Mouse (Mus musculus): Measurements from ENCODE around the gene Gabpb1.

Gabpb1 gene

DNA sequence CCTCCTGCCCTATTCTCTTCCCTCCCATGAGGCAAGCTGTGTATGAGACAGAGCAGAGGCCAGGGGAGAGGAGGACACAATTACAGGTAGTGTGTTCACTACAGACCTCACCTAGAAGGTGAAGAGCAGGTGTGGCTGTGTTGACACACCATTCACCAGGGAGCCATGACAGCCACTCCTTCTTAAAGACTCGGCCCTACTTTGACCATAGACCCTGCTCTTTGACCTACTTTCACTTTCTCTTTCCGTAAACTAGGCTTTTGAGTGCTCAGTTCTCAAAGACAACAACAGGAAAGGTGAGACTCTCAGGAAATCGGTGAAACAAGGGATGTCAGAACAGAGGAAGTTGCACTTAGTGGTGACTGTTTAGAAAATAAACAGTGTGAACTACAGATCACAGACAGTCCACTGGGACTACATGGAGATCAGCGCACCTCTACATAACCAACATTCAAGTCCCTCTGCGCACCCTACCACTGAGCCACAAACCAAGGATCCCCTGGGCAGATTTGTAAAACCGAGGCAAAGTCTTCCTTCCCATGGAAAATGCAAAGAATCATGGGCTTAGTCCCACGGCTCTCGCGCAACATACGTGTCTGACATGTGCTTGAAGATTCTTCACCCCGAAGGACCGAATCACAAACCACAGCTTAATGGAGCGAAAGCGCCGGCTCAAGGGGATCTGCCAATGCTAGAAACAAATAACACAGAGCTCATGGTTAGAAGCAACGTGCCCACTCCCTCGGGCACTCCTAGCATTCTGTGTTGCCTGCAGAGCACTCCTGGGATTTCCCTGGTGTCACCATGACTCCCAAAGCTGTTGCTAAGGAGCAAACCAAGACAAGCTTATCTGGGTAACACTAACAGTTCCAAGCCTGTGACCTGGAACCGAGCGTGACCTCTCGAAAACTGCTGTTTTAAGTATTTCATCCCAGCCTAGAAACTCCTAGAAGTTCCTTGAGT is 78.6 kb downstream of the Gabpb1 start:
- in situ Hi-C loops (cut with MboI; ENCODE audit: unreplicated experiment in 2 of 2) = loop anchor here (5.0 kb wide), 3 partner anchors 65 to 410 kb away; partner anchors contain the start of genes Ap4e1 (in 2 of the 2) and Usp50 (in 1 of the 2)

DNA sequence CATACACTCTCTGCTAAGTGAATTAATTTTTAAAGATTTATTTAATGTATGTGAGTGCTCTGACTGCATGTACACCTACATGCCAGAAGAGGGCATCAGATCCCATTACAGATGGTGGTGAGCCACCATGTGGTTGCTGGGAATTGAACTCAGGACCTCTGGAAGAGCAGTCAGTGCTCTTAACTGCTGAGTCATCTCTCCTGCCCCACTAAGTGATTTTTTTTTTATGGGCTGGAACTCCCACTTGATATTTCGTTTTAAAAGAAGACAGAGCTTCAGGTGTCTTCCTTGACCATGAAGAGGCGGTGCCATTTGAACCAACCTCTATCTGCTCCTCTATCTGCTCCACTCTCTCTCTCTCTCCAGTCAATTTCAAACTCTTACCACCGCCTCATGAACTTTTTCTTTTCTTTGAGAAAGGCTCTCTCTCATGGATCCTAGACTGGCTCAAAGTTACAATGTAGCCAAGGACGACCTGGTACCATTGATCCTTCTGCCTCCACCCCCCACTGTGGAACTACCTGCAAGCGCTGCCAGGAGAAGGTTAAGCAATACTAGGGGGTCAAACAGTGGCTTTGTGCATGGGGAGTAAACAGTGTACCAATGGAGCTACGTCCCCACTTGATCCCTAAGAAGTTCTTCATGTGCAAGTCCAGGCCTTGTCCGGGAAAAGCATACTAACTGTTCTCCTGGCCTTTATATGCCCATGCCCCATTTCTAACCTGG is 79.6 kb downstream of the Gabpb1 start:
- in situ Hi-C loops (cut with MboI; ENCODE audit: unreplicated experiment in 2 of 2) = loop anchor here (5.0 kb wide), 3 partner anchors 66 to 411 kb away; partner anchors contain the start of genes Ap4e1 (in 2 of the 2) and Usp50 (in 1 of the 2)

DNA sequence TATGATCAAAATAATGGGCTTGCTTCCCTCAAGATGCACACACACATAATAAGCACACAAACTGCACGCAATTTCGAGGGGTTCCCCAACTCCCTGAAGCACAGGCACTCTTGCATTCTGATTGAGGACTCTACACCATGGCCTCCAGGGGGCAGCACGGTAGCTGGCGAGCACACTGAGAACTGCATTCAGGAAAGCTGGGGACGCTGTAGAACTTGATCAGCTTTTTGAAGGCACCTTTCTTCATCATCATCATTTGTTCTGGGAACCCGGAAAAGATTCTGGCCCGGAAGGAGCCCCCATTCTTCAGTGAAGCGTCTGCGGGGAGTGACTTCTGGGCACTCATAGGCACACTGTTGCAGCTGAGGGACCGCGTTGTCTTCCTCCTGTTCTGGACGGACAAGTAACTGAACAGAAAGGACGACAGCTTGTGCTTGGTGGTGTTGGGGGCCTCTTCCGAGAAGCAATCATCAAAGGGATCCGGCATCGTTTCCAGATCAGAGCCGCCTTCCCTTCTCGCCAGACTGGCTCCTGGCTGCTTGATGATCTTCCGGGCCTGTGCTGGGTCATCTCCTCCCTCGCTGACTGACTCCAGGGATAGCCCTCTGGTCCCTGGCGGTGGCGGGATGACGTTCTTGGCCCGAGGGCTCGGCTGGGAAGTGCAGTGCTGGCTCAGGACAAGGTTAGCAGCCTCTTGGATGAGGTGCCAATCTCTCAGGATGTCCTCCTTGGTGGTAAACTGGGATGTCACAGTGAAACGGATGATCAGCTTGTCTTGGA is 82.1 kb downstream of the Gabpb1 start:
- in situ Hi-C loops (cut with MboI; ENCODE audit: unreplicated experiment in 2 of 2) = no loop called here

DNA sequence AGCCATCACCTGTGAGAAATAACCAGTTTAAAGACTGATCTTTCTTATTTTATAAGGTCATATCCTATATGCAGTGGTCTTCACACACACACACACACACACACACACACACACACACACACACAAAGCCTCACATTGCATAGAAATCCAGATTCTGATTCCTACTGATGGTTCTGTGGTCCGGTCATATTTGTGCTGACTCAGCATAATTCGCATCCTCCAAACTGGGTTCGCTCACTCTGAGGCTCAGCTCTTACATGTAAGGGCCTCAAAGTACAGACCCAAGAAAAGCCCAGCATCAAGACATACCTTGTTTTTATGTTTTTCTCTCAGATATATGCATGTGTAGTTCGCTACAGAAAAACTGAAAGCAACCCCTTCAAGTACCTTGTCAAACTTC is 84.8 kb downstream of the Gabpb1 start:
- in situ Hi-C loops (cut with MboI; ENCODE audit: unreplicated experiment in 2 of 2) = no loop called here

DNA sequence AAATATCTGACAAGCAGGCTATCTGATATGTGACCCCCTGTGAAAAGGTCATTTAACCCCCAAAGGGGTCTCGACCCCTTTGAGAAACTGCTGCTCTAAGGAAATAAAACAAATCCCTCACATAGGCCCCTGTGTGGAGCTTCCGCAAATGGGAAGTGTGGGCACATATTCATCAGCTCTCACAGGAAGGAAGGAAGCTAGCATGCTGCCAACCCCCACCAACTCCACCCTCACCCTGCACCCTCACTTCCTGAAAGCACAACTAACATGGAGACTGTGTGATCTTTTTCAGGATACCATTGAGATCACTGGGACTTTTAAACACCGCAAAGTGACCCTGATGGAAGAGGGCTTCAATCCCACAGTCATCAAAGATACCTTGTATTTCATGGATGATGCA is 88.7 kb downstream of the Gabpb1 start:
- in situ Hi-C loops (cut with MboI; ENCODE audit: unreplicated experiment in 2 of 2) = no loop called here

DNA sequence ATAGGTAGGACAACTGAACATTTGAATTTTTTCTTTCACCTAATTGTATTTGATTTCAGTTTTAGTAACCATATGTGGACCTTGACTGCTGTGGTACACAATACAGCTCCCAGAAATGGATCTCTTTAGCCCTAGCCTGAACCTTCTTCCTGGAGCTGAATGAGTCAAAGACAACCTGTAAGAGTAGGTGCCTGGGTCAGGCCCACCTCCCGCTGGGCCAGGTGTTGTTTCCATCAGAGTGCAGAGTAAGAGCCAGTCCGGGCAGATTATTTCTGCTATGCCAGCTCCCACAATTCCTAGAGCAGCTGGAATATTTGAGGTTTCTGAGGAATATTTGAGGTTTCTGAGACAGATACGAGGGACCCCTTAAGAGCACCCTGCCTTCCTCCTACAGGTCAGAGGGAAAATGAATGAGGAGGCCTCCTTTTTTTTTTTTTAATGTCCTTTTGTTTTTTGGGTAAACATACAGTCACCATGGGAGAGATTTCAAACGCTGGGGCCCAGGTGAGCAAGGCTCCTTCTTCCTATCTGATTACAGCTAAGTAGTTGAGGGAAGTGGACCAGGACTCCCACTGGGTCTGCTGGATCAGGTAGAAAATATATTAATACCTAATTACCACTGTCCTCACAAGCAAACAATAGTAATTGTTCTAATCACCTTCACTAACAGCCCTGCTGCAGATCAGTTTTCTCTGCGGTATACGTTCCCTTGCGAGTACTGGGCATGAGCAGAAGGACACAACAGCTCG is 91.3 kb downstream of the Gabpb1 start:
- in situ Hi-C loops (cut with MboI; ENCODE audit: unreplicated experiment in 2 of 2) = no loop called here

DNA sequence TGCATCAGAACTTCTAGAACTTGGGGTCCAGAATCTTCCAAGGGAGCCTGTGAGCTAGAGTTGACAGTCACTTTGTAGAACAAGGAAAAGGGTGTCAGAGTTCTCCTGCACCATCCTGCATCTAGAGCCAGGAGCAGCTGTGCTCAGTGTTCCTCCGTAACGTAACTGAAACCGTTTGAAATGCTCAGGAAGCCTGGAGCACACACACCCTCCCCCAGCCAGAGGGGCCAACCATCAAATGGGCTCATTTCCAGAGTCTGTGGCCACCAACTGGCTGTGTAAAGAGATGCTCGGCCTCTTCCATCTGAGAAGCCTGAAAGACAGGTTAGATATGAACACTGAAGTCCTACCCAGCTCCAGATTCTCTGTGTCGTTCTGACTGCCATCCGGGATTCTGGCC is 92.2 kb downstream of the Gabpb1 start:
- in situ Hi-C loops (cut with MboI; ENCODE audit: unreplicated experiment in 2 of 2) = no loop called here

DNA sequence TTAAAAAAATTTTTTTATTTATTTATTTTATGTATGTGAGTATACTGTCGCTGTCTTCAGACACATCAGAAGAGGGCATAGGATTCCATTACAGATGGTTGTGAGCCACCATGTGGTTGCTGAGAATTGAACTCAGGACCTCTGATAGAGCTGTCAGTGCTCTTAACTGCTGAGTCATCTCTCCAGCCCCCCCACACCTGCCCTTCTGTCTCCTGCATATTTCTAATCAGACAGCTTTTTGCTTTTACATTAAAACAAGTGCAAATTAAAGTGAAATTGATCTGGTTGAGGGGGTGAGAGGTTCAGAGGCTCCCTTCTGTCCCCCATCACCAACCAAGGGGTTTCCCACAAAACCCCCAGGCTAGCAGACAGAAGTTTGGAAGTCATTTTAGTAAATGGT is 96.9 kb downstream of the Gabpb1 start:
- in situ Hi-C loops (cut with MboI; ENCODE audit: unreplicated experiment in 2 of 2) = no loop called here
